Mouse (Mus musculus) spleen, adult 2 months (tissue): ENCODE measurements around the gene Cdh18. TPM values are rescaled to one million over a fixed set of nuclear protein-coding genes. Genes with fewer than 3 reads are reported as not detected.

ENCODE experiments used
- DNase-seq, 2 experiments: peaks; one replicate each; pipeline versions ENCODE4 v3.0.0 to v3.0.0-alpha.2; 2012 to 2021; ENCODE audit warnings: low spot score in 2 of 2, low read depth in 1 of 2
- H3K27ac ChIP-seq: fragments of 200-500 bp; 2 replicates; pipeline ENCODE4 v1.5.1; 2012; ENCODE audit warnings: low read length, inconsistent platforms; ENCODE audit not compliant: insufficient read depth
- H3K27me3 ChIP-seq: fragments of 200-500 bp; 2 replicates; pipeline ENCODE4 v1.6.1; 2012; ENCODE audit warnings: mild to moderate bottlenecking, moderate library complexity, low read length, inconsistent platforms; ENCODE audit not compliant: control insufficient read depth, insufficient read depth
- H3K36me3 ChIP-seq: fragments of 200-500 bp; 2 replicates; pipeline ENCODE4 v1.6.1; 2012; ENCODE audit warnings: mild to moderate bottlenecking, low read length, inconsistent platforms; ENCODE audit not compliant: control insufficient read depth, insufficient read depth
- H3K4me1 ChIP-seq: fragments of 200-500 bp; 2 replicates; pipeline ENCODE4 v1.6.1; 2011; ENCODE audit warnings: inconsistent platforms; ENCODE audit not compliant: control insufficient read depth, insufficient read depth, insufficient read length
- H3K4me3 ChIP-seq: fragments of 200-500 bp; 2 replicates; pipeline ENCODE4 v1.5.1; 2011; ENCODE audit warnings: mild to moderate bottlenecking, inconsistent platforms; ENCODE audit not compliant: insufficient read depth, insufficient read length; ENCODE audit errors: extremely low read depth
- CTCF ChIP-seq: fragments of 200-500 bp; IDR thresholded peaks from 2 replicates; pipeline ENCODE4 v1.5.1; 2011; ENCODE audit warnings: mild to moderate bottlenecking, inconsistent platforms; ENCODE audit not compliant: insufficient read depth, insufficient read length, insufficient replicate concordance; ENCODE audit errors: extremely low read depth
- POLR2A ChIP-seq: fragments of 200-500 bp; IDR thresholded peaks from 2 replicates; pipeline ENCODE4 v1.6.1; 2011; ENCODE audit warnings: low read depth, low read length, inconsistent platforms
- WGBS: fragments of 180-500 bp; shearing (Covaris S2); methylation state at CpG from one replicate; pipeline ENCODE4 v1.1.7; 2018; 5-methylcytosine and 5-hydroxymethylcytosine counted together
- polyA plus RNA-seq: library from polyadenylated mRNA; depleted of rRNA; stranded (reverse); fragments of >200 nt; gene quantifications from 2 replicates; pipeline ENCODE4 v1.2.3, GENCODE M21; 2012

Cdh18 gene
- polyA plus RNA-seq, 1 experiment, result not detected

- no peak overlapping the region for H3K4me3 ChIP-seq
- no peak overlapping the region for H3K27ac ChIP-seq
- no peaks in the 10 kb centered on the region for H3K36me3 ChIP-seq
- no peaks in the 10 kb centered on the region for H3K27me3 ChIP-seq
- DNase-seq, result no peak
- 91% methylated on average over 4 of the region's 4 CpGs for WGBS
- no peaks in the 10 kb centered on the region for H3K4me1 ChIP-seq
- TF ChIP-seq CTCF (no peak), POLR2A (no peak)
Measured at GRCm38 (mm10) chr15:23164869-23165268, 616.0 kb downstream of the Cdh18 start.

GRCm38 (mm10) chr15:23174623-23175022 lies 625.8 kb downstream of the Cdh18 start:
- H3K27ac ChIP-seq, result no peak overlapping the region
- H3K4me1 ChIP-seq, result no peaks in the 10 kb centered on the region
- no peak overlapping the region for H3K4me3 ChIP-seq
- DNase-seq, result no peak
- TF ChIP-seq CTCF, result no peak
- no peak for TF ChIP-seq POLR2A
- no peaks in the 10 kb centered on the region for H3K36me3 ChIP-seq
- H3K27me3 ChIP-seq, result no peaks in the 10 kb centered on the region
- WGBS, result 85% methylated on average over 5 of the region's 5 CpGs

GRCm38 (mm10) chr15:23212068-23212467 lies 663.2 kb downstream of the Cdh18 start:
- H3K27ac ChIP-seq, result no peak overlapping the region
- TF ChIP-seq CTCF (no peak), POLR2A (no peak)
- 82% methylated on average over 3 of the region's 3 CpGs for WGBS
- no peaks in the 10 kb centered on the region for H3K36me3 ChIP-seq
- no peaks in the 10 kb centered on the region for H3K27me3 ChIP-seq
- H3K4me1 ChIP-seq, result no peaks in the 10 kb centered on the region
- H3K4me3 ChIP-seq, result no peak overlapping the region
- no peak for DNase-seq

GRCm38 (mm10) chr15:23230616-23231015 lies 681.8 kb downstream of the Cdh18 start:
- TF ChIP-seq CTCF (no peak), POLR2A (no peak)
- Histone ChIP-seq H3K27ac (no peak overlapping the region), H3K27me3 (no peaks in the 10 kb centered on the region), H3K4me1 (no peaks in the 10 kb centered on the region), H3K4me3 (no peak overlapping the region), H3K36me3 (no peaks in the 10 kb centered on the region)
- no peak for DNase-seq
- WGBS, result 71% methylated on average over 2 of the region's 2 CpGs

- Histone ChIP-seq H3K36me3 (no peaks in the 10 kb centered on the region), H3K4me1 (no peaks in the 10 kb centered on the region), H3K27ac (no peak overlapping the region), H3K27me3 (no peaks in the 10 kb centered on the region), H3K4me3 (no peak overlapping the region)
- no peak for TF ChIP-seq CTCF
- TF ChIP-seq POLR2A, result no peak
- DNase-seq, result no peak
- WGBS, result 65% methylated on average over 5 of the region's 5 CpGs
Measured at GRCm38 (mm10) chr15:23257751-23258440, 709.1 kb downstream of the Cdh18 start.

GRCm38 (mm10) chr15:23278421-23278820 lies 729.6 kb downstream of the Cdh18 start:
- Histone ChIP-seq H3K27ac (no peak overlapping the region), H3K27me3 (no peaks in the 10 kb centered on the region), H3K36me3 (no peaks in the 10 kb centered on the region), H3K4me3 (no peak overlapping the region), H3K4me1 (no peaks in the 10 kb centered on the region)
- TF ChIP-seq POLR2A, result no peak
- no peak for TF ChIP-seq CTCF
- WGBS, result 80% methylated on average over 4 of the region's 4 CpGs
- no peak for DNase-seq

GRCm38 (mm10) chr15:23305018-23305417 lies 756.2 kb downstream of the Cdh18 start:
- 78% methylated on average over 1 of the region's 1 CpGs for WGBS
- no peak overlapping the region for H3K4me3 ChIP-seq
- H3K27ac ChIP-seq, result no peak overlapping the region
- no peak for DNase-seq
- TF ChIP-seq POLR2A, result no peak
- no peak for TF ChIP-seq CTCF
- no peaks in the 10 kb centered on the region for H3K27me3 ChIP-seq
- no peaks in the 10 kb centered on the region for H3K36me3 ChIP-seq
- H3K4me1 ChIP-seq, result no peaks in the 10 kb centered on the region
